Mouse (Mus musculus) erythroblast, embryonic 14.5 days (primary cell): Measurements from ENCODE around the gene Inpp5e.

Source experiments
- GATA1 ChIP-seq: IDR thresholded peaks from 2 replicates; pipeline ENCODE4 v1.6.1; 2012; ENCODE audit warnings: low read length, inconsistent platforms, mixed read lengths
- TAL1 ChIP-seq: IDR thresholded peaks from 3 replicates; pipeline ENCODE4 v1.6.1; 2012; ENCODE audit warnings: low read length, inconsistent platforms, mixed read lengths

GRCm38 (mm10) chr2:26458402-26459124, 49.6 kb upstream of the Inpp5e start:
- TF ChIP-seq GATA1 (no peak), TAL1 (no peak)
